Mouse (Mus musculus) heart, embryonic 15.5 days (tissue): Measurements from ENCODE around the gene 1700020A23Rik. TPM values are rescaled to one million over a fixed set of nuclear protein-coding genes. Genes with fewer than 3 reads are reported as not detected.

ENCODE experiments used
- ATAC-seq: fragments of 200-750 bp; cut with Nextera tagmentation; replicated peaks from 2 replicates; pipeline ENCODE4 v1.8.0; 2017; ENCODE audit warnings: low read depth, moderate TSS enrichment; ENCODE audit not compliant: insufficient number of reproducible peaks, insufficient read depth, low FRiP score
- H3K27ac ChIP-seq: fragments of 300-500 bp; sonication (generic); 2 replicates; pipeline ENCODE4 v1.5.1; 2015; ENCODE audit warnings: mild to moderate bottlenecking, inconsistent platforms
- H3K27me3 ChIP-seq: fragments of 300-500 bp; sonication (generic); 2 replicates; pipeline ENCODE4 v1.6.1; 2015; ENCODE audit warnings: inconsistent platforms
- H3K36me3 ChIP-seq: fragments of 300-500 bp; sonication (generic); 2 replicates; pipeline ENCODE4 v1.6.1; 2015; ENCODE audit warnings: mild to moderate bottlenecking, inconsistent platforms
- H3K4me1 ChIP-seq: fragments of 300-500 bp; sonication (generic); replicated peaks from 2 replicates; pipeline ENCODE4 v1.6.1; 2015; ENCODE audit warnings: inconsistent platforms
- H3K4me2 ChIP-seq: fragments of 300-500 bp; sonication (generic); 2 replicates; pipeline ENCODE4 v1.6.1; 2015; ENCODE audit warnings: inconsistent platforms, mild to moderate bottlenecking, moderate library complexity
- H3K4me3 ChIP-seq: fragments of 300-500 bp; sonication (generic); 2 replicates; pipeline ENCODE4 v1.5.1; 2015; ENCODE audit warnings: mild to moderate bottlenecking, inconsistent platforms
- H3K9ac ChIP-seq: fragments of 300-500 bp; sonication (generic); 2 replicates; pipeline ENCODE4 v1.6.1; 2015; ENCODE audit warnings: mild to moderate bottlenecking, inconsistent platforms
- H3K9me3 ChIP-seq: fragments of 300-500 bp; sonication (generic); replicated peaks from 2 replicates; pipeline ENCODE4 v1.6.1; 2016; ENCODE audit warnings: inconsistent platforms
- WGBS: fragments of 180-500 bp; shearing (Covaris S2); methylation state at CpG from one replicate; pipeline ENCODE4 v1.1.7; 2015; ENCODE audit warnings: mixed read lengths; 5-methylcytosine and 5-hydroxymethylcytosine counted together
- polyA plus RNA-seq: library from polyadenylated mRNA; unstranded; fragments of >200 nt; fragmentation: Nextera tagmentation; extraction: Ambion mirVana; gene quantifications from 2 replicates; pipeline ENCODE4 v1.2.1, GENCODE M21; 2015

1700020A23Rik gene
- polyA plus RNA-seq, 1 experiment from 2014 or later: not detected

- no peak overlapping the region for H3K4me3 ChIP-seq
- H3K4me2 ChIP-seq: no peak overlapping the region
- H3K27ac ChIP-seq: no peak overlapping the region
- H3K36me3 ChIP-seq: no peaks in the 10 kb centered on the region
- H3K4me1 ChIP-seq: no peaks in the 10 kb centered on the region
- ATAC-seq: no peak
- H3K27me3 ChIP-seq: no peaks in the 10 kb centered on the region
- H3K9me3 ChIP-seq: no peaks in the 10 kb centered on the region
- no peak overlapping the region for H3K9ac ChIP-seq
- WGBS: 83% methylated on average over 2 of the region's 2 CpGs
These were observed 16.3 kb upstream of the 1700020A23Rik start for GRCm38 (mm10) chr2:130388796-130389195.

- Histone ChIP-seq H3K27ac (no peak overlapping the region), H3K4me2 (no peak overlapping the region), H3K9me3 (no peaks in the 10 kb centered on the region), H3K4me1 (no peaks in the 10 kb centered on the region), H3K27me3 (no peaks in the 10 kb centered on the region), H3K4me3 (no peak overlapping the region), H3K36me3 (no peaks in the 10 kb centered on the region), H3K9ac (no peak overlapping the region)
- no peak for ATAC-seq
- 73% methylated on average over 11 of the region's 11 CpGs for WGBS
These were observed 13.9 kb upstream of the 1700020A23Rik start for GRCm38 (mm10) chr2:130390993-130391625.

GRCm38 (mm10) chr2:130392836-130393235 lies 12.2 kb upstream of the 1700020A23Rik start:
- no peak for ATAC-seq
- 76% methylated on average over 3 of the region's 3 CpGs for WGBS

GRCm38 (mm10) chr2:130395696-130396095 lies 9.4 kb upstream of the 1700020A23Rik start:
- WGBS: 95% methylated on average over 11 of the region's 11 CpGs
- no peak for ATAC-seq
- H3K27ac ChIP-seq: no peak overlapping the region
- H3K4me3 ChIP-seq: no peak overlapping the region
- no peak overlapping the region for H3K4me2 ChIP-seq
- H3K9ac ChIP-seq: no peak overlapping the region
- peaks cover 21% of the 10 kb centered on the region for H3K27me3 ChIP-seq
- H3K9me3 ChIP-seq: no peaks in the 10 kb centered on the region
- H3K36me3 ChIP-seq: no peaks in the 10 kb centered on the region
- peaks cover 18% of the 10 kb centered on the region for H3K4me1 ChIP-seq

More at GRCm38 (mm10) chr2:130392836-130393235, 12.2 kb upstream of the 1700020A23Rik start:
- Histone ChIP-seq H3K36me3 (no peaks in the 10 kb centered on the region), H3K27ac (no peak overlapping the region), H3K9ac (no peak overlapping the region), H3K4me2 (no peak overlapping the region), H3K4me3 (no peak overlapping the region), H3K27me3 (0 out of 2 replicates have a peak, but pooled peaks cover 10% of the 10 kb centered on the region), H3K9me3 (no peaks in the 10 kb centered on the region), H3K4me1 (peaks cover 12% of the 10 kb centered on the region)

- peak within 1 kb of the TSS; percentile 63 for H3K9ac ChIP-seq
- peak; percentile 79 for ATAC-seq
- no peaks in the 10 kb centered on the region for H3K36me3 ChIP-seq
- peaks cover 21% of the 10 kb centered on the region for H3K27me3 ChIP-seq
- peaks cover 18% of the 10 kb centered on the region for H3K4me1 ChIP-seq
- peak within 1 kb of the TSS; percentile 69 for H3K4me3 ChIP-seq
- no peaks in the 10 kb centered on the region for H3K9me3 ChIP-seq
- peak within 1 kb of the TSS; percentile 41; the same call in 1 of the 2 replicates for H3K27ac ChIP-seq
- peak within 1 kb of the TSS; percentile 98 for H3K4me2 ChIP-seq
- under 1% methylated on average over 50 of the region's 53 CpGs for WGBS
These were observed 7.7 kb upstream of the 1700020A23Rik start, which contains the start of gene Cpxm1 for GRCm38 (mm10) chr2:130397186-130397985. Gene Cpxm1, minus strand, starts transcription at chr2:130397574.

- Histone ChIP-seq H3K4me3 (peak overlapping the region; percentile 69), H3K4me1 (peaks cover 18% of the 10 kb centered on the region), H3K27ac (no peak overlapping the region), H3K36me3 (no peaks in the 10 kb centered on the region), H3K9ac (no peak overlapping the region; the same call in 1 of the 2 replicates), H3K4me2 (peak overlapping the region; percentile 98), H3K9me3 (no peaks in the 10 kb centered on the region), H3K27me3 (peaks cover 21% of the 10 kb centered on the region)
- WGBS: 12% methylated on average over 14 of the region's 14 CpGs
- ATAC-seq: no peak
These were observed 7.0 kb upstream of the 1700020A23Rik start for GRCm38 (mm10) chr2:130398091-130398490.

- Histone ChIP-seq H3K27ac (no peak overlapping the region), H3K9ac (no peak overlapping the region), H3K4me1 (peaks cover 18% of the 10 kb centered on the region), H3K4me3 (no peak overlapping the region), H3K9me3 (no peaks in the 10 kb centered on the region), H3K4me2 (no peak overlapping the region), H3K36me3 (no peaks in the 10 kb centered on the region), H3K27me3 (peaks cover 21% of the 10 kb centered on the region)
- ATAC-seq: no peak
- WGBS: 89% methylated on average over 1 of the region's 1 CpGs
These were observed 5.0 kb upstream of the 1700020A23Rik start for GRCm38 (mm10) chr2:130400046-130400445.

- no peaks in the 10 kb centered on the region for H3K36me3 ChIP-seq
- no peak for ATAC-seq
- peaks cover 15% of the 10 kb centered on the region for H3K27me3 ChIP-seq
- H3K9ac ChIP-seq: no peak overlapping the region
- H3K4me1 ChIP-seq: peaks cover 15% of the 10 kb centered on the region
- H3K9me3 ChIP-seq: no peaks in the 10 kb centered on the region
- no peak overlapping the region for H3K4me2 ChIP-seq
- WGBS: 71% methylated on average over 4 of the region's 4 CpGs
- H3K27ac ChIP-seq: no peak overlapping the region
- no peak overlapping the region for H3K4me3 ChIP-seq
These were observed 3.2 kb upstream of the 1700020A23Rik start for GRCm38 (mm10) chr2:130401891-130402290.

- no peak within 1 kb of the TSS for H3K4me3 ChIP-seq
- ATAC-seq: no peak
- peaks cover 4% of the 10 kb centered on the region; the same call in 1 of the 2 replicates for H3K4me1 ChIP-seq
- no peak within 1 kb of the TSS for H3K27ac ChIP-seq
- no peaks in the 10 kb centered on the region for H3K9me3 ChIP-seq
- 86% methylated on average over 2 of the region's 2 CpGs for WGBS
- H3K4me2 ChIP-seq: no peak within 1 kb of the TSS
- no peaks in the 10 kb centered on the region for H3K36me3 ChIP-seq
- H3K27me3 ChIP-seq: no peaks in the 10 kb centered on the region
- H3K9ac ChIP-seq: no peak within 1 kb of the TSS
These were observed 1.1 kb downstream of the 1700020A23Rik start, which contains the start of gene Tmem239 for GRCm38 (mm10) chr2:130406178-130406577. Gene Tmem239, plus strand, starts transcription at chr2:130406478.

GRCm38 (mm10) chr2:130408194-130408593 lies 3.1 kb downstream of the 1700020A23Rik start:
- no peak for ATAC-seq
- WGBS: 19% methylated on average over 6 of the region's 6 CpGs
- H3K4me3 ChIP-seq: no peak overlapping the region

More at GRCm38 (mm10) chr2:130408194-130408593, 3.1 kb downstream of the 1700020A23Rik start:
- Histone ChIP-seq H3K9ac (no peak overlapping the region), H3K27ac (no peak overlapping the region), H3K4me2 (no peak overlapping the region), H3K9me3 (no peaks in the 10 kb centered on the region), H3K27me3 (no peaks in the 10 kb centered on the region), H3K36me3 (no peaks in the 10 kb centered on the region), H3K4me1 (peaks cover 6% of the 10 kb centered on the region; the same call in 1 of the 2 replicates)
